Mouse (Mus musculus) large intestine, adult 2 months (tissue): ENCODE results near the gene Tef. TPM values are rescaled to one million over a fixed set of nuclear protein-coding genes. Genes with fewer than 3 reads are reported as not detected.

Experiments
- DNase-seq: peaks from one replicate; pipeline ENCODE4 v3.0.0-alpha.2; 2012; ENCODE audit warnings: low read depth, low spot score
- WGBS: fragments of 180-500 bp; shearing (Covaris S2); methylation state at CpG from one replicate; pipeline ENCODE4 v1.1.7; 2018; 5-methylcytosine and 5-hydroxymethylcytosine counted together
- polyA plus RNA-seq: library from polyadenylated mRNA; depleted of rRNA; stranded (reverse); fragments of >200 nt; gene quantifications from 2 replicates; pipeline ENCODE4 v1.2.3, GENCODE M21; 2012

Tef gene
- polyA plus RNA-seq, 1 experiment, result 5.9 TPM

GRCm38 (mm10) chr15:81814716-81815370, 12.6 kb downstream of the Tef start:
- WGBS, result 72% methylated on average over 12 of the region's 12 CpGs
- DNase-seq, result no peak

DNA sequence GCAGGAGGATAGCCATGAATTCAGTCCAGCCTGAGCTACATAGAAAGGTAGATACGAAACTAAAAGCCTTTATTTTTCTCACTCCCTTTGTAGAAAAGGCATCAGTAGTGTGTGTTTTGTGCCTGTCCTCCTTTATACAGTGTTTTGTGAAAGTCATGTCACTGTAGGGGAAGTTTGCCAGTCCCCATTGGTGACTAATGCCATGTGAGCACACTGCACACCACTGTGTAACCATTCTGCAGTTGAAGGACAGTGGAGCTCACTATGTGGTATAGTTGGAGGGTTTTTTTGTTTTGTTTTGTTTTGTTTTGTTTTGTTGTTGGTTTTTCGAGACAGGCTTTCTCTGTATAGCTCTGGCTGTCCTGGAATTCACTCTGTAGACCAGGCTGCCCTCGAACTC, 16.2 kb downstream of the Tef start:
- DNase-seq, result no peak
- WGBS, result 93% methylated on average over 3 of the region's 3 CpGs

DNA sequence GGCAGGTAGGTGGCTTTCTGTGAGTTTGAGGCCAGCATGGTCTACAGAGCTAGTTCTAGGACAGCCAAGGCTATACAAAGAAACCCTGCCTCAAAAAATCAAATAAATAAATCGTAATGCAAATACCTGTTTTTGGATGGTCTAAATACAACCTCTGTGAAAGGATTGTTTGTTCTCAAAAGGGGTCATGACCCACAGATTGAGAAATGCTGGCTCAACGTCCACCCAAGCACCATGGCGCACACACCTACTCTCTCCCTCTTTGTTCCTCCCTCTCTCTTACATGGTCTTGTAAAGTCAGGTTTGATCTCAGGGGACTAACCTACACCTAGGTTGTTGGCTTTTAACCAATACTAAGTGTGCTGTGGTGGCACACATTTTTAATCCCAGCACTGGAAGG, 20.4 kb downstream of the Tef start:
- DNase-seq, result no peak
- WGBS, result 84% methylated on average over 3 of the region's 3 CpGs

- no peak for DNase-seq
- 49% methylated on average over 3 of the region's 3 CpGs for WGBS
These were observed 22.6 kb downstream of the Tef start for GRCm38 (mm10) chr15:81824832-81825231.

DNA sequence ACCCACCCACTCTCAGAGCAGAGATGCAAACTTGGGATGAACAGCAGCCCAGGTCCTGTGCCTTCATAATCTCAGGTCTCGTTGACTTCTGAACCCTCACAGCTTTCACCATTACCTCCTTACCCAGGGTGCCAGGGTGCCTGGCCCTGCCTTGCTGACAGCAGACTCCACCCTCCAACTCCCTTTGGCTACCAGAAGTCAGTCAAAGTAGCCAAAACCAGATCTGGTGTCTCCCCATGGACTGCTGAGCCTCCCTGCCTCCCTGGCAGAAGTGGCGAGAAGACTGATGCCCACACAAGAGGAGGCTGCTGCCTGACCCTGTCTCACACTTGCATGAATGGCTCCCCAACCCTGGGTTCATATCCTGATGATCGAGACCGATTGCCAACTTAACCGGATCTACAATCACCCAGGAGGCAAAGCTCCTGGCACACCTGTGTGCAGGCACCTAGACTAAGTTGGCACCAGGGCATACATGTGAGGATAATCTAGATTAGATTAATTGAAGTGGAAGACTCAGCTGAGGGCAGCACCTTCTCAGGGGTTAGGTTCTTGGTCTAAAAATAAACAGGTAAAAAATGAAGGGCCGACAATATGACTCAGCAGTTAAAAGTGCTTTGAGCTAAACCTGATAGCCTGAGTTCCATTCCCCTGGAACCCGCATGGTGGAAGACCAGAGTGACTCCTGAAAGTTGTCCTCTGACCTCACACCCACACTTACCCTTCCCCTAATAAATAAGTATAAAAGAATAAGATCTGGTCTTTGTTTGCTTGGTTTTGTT, 26.4 kb downstream of the Tef start:
- WGBS, result 84% methylated on average over 7 of the region's 7 CpGs
- no peak for DNase-seq

DNA sequence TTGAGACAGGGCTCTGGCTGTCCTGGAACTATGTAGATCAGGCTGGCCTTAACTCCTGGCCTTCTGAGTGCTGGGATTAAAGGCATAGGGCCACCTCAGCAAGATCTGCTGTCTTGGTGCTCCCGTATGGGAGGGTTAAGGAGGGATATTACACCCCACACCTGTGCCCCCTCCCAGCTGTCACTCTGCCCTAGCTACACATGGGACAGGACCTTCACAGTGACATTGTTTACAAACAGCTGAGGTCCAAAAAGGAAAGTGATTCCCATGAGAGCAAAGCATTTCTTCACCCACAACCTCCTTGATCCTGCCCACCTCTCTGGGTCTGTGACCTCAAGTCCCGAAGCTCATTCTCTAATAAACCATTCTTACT, 27.0 kb downstream of the Tef start:
- 71% methylated on average over 2 of the region's 2 CpGs for WGBS
- DNase-seq, result no peak

GRCm38 (mm10) chr15:81830530-81830929, 28.3 kb downstream of the Tef start:
- no peak for DNase-seq
- 75% methylated on average over 4 of the region's 4 CpGs for WGBS

DNA sequence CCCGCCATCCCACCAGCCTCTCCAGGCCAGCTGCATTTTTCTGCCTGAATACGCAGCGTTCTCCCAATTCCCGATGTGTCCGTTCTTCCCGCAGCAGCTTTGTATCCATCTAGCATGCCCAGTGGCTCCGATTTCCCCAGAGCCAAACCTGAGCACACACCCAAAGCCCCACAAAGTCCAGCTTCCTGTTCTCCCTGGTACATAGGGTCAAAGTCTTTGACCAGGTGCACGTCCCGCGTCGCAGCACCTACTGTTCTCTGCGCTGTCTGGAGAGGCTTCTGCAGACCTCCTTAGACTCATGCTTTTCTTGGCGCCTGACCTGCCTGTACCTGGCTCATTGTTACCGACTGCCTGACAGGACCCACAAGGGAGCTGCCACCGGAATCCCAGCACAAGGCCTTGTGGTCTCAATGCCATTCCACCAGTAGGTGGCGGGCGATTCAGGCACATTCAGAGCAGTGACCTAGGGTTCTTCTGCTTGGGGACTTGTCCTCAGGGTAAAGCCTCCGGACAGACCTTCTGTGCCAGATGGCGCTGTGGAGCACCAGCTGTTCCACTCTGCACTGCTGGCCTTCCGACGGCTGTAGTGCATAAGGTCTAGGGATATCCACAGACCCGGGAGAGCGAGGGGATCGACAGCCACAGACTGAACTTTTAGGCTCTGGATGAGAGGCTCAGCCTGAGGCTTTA, 29.1 kb downstream of the Tef start:
- 8% methylated on average over 24 of the region's 24 CpGs for WGBS
- DNase-seq, result peak; percentile 89

- WGBS, result 42% methylated on average over 3 of the region's 3 CpGs
- DNase-seq, result no peak
These were observed 30.0 kb downstream of the Tef start for GRCm38 (mm10) chr15:81832219-81832618.

DNA sequence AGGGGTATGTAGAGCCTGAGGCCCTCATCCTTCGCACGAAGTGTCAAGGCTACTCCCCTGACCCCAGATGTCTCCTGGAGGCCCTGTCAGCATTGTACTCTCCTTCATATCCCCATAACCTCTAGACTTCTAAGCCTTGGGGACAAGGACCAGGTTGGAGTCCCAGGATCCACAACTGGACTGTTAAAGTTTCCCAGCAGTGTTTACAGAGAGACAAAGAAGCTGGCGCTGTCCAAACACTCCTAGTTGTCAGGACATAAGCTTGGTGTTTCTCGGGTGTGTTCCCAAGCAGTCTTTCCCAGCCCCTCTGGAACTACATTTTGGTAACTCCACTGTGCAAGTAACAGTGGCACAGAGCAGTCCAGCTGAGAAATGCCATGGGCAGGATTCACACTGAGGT, 31.3 kb downstream of the Tef start:
- no peak for DNase-seq
- 75% methylated on average over 4 of the region's 4 CpGs for WGBS

- 86% methylated on average over 3 of the region's 3 CpGs for WGBS
- no peak for DNase-seq
These were observed 32.1 kb downstream of the Tef start for GRCm38 (mm10) chr15:81834171-81834841.

DNA sequence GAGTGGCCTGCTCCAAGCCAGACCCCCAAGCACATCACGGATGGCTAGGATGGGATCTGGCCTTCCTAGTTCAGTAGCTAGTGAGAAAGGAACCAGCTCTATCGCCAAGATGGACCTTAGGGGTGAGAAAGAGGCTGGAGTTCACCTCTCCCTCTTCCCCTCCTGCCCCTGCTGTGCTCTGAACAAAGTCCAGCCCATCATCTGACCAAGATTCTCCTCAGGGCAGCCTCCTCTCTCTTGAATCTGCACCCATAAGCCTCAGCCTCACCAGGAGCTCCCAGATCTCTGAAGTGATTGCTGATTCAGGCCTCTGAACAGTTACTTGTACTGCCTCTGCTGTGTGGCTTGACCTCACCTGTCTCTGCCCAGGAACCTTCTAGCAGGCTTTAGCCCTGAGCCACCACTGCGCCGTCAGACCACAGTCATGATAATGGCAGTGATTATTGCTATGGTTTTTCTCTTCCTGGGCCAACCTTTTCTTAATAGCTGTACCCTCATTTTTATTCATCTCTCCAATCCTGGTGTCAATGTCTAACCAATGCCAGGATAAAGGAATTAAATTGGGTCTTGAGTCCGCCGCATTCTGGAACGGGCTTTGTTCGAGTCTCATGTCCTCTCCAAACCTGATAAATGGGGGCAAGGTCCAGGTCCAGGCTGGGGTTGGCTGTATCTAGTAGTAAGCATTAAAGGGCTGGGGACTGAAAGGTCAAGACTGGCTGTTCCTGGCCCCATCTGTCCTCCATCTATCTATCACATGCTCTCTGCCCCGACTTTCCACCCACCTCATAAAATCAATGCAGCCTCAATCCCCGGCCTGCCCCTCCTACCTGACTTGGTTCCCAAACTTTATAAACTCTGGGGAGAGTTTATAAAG, 33.0 kb downstream of the Tef start:
- WGBS, result 66% methylated on average over 10 of the region's 10 CpGs
- DNase-seq, result no peak

- 3% methylated on average over 33 of the region's 33 CpGs for WGBS
- DNase-seq, result no peak
These were observed 34.1 kb downstream of the Tef start for GRCm38 (mm10) chr15:81836124-81836821.

GRCm38 (mm10) chr15:81836966-81837920, 35.0 kb downstream of the Tef start:
- 57% methylated on average over 7 of the region's 7 CpGs for WGBS
- DNase-seq, result no peak

GRCm38 (mm10) chr15:81838554-81839235, 36.5 kb downstream of the Tef start:
- 30% methylated on average over 14 of the region's 14 CpGs for WGBS
- DNase-seq, result no peak

DNA sequence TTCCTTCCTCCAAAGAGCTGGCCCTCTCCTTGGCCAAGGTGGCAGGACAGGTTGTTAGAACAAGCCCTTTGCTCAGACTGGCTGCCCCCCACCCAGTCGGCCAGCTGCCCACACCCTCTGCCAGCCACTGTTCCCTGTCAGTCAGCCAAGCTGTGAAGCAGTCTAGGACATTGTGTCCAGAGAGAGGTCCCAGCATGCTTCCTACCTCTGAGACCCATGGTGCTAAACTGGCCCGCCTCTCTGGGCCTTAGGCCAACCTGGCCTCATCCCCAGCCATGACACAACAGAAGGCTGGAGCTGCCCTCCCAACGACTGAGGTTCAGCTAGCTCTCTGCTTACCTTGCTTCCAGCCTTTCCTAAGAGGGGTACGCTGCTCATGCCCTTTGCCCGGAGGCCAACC, 37.4 kb downstream of the Tef start:
- 26% methylated on average over 5 of the region's 5 CpGs for WGBS

GRCm38 (mm10) chr15:81840306-81840705, 38.1 kb downstream of the Tef start:
- WGBS, result 88% methylated on average over 7 of the region's 7 CpGs
- DNase-seq, result no peak

More for the DNA sequence above, 37.4 kb downstream of the Tef start:
- DNase-seq, result no peak
